Mouse (Mus musculus) liver, embryonic 14.5 days (tissue): ENCODE data around the gene Tnn.

Experiments used
- CTCF ChIP-seq: IDR thresholded peaks from 2 replicates; pipeline ENCODE4 v1.5.1; 2016; ENCODE audit warnings: antibody characterized with exemption, low read depth, control low read depth
- EP300 ChIP-seq: IDR thresholded peaks from 2 replicates; pipeline ENCODE4 v1.6.1; 2016; ENCODE audit warnings: antibody characterized with exemption, low read depth

DNA sequence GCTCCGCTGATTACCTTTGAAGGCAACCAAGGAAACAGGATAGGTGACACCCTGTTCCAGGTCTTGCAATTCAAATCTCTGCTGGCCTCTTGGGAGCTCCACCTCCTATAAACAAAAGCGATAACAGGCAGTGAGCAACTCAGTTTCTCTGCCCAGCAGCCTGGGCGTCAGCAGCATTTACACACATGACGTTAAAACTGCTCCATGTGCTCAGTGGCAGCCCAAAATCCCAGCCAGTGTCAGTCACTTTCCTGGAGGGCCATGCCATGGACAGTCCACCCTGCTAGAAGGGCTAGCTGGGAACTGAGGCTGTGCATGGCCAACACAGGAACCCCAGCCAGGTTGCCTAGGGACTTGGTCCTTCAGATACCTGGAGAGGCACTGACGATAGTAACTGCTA is 48.0 kb downstream of the Tnn start:
- TF ChIP-seq CTCF, result no peak
- no peak for TF ChIP-seq EP300
